In genomic region chr5:150260054-150260386, GRCm38 (mm10) we compare ENCODE assay signal across 10 mouse cellular contexts.
A peak's percentile ranks its signal among the peaks of the same experiment; 100 is the strongest.
DNase-seq lines count a peak whose midpoint lies in the region; ATAC-seq lines count a peak whose summit lies in the region.
"Had no signal": no experiment of that assay in that cellular context is flagged by ENCODE, and none has a peak within 500 bp of the region (broad histone marks: within the 10 kb centered on the region; RNA-seq: fewer than 3 reads in every experiment).

No protein-coding gene starts in this region.

- DNase-seq in heart, postnatal 14 days = no peak
- DNase-seq in embryonic facial prominence, embryonic 11.5 days (ENCODE audit: low spot score) = no peak
- DNase-seq in embryo, embryonic 10.5 days (ENCODE audit: low spot score) = no peak
- DNase-seq in right cerebral cortex, postnatal 10 days (ENCODE audit: low spot score in 2 of 2) = no peak

- H3K4me2 ChIP-seq in heart, embryonic 15.5 days = peak overlapping the region; percentile 95
- H3K4me2 ChIP-seq in embryonic facial prominence, embryonic 11.5 days (ENCODE audit: low read depth, low read length) = peak overlapping the region; percentile 53
- H3K4me2 ChIP-seq in hindbrain, embryonic 16.5 days (ENCODE audit: low read length) = peak overlapping the region; percentile 59
- peak overlapping the region; percentile 70 for H3K4me2 ChIP-seq in midbrain, embryonic 13.5 days (replicated peaks)

- peak overlapping the region; percentile 58 for H3K4me3 ChIP-seq in heart, embryonic 15.5 days
- H3K4me3 ChIP-seq in embryonic facial prominence, embryonic 11.5 days (ENCODE audit: low read depth, low read length) = peak overlapping the region; percentile 35
- peak overlapping the region; percentile 55 for H3K4me3 ChIP-seq in hindbrain, embryonic 16.5 days (ENCODE audit: low read length)
- peak overlapping the region; percentile 49 for H3K4me3 ChIP-seq in midbrain, embryonic 13.5 days (replicated peaks)

- peaks cover 44% of the 10 kb centered on the region for H3K4me1 ChIP-seq in heart, embryonic 15.5 days (replicated peaks)
- no peaks in the 10 kb centered on the region for H3K4me1 ChIP-seq in embryonic facial prominence, embryonic 11.5 days (ENCODE audit: control insufficient read depth, insufficient read depth, low read length)
- H3K4me1 ChIP-seq in hindbrain, embryonic 16.5 days (ENCODE audit: control insufficient read depth, insufficient read depth, low read depth, low read length) = peaks cover 20% of the 10 kb centered on the region
- peaks cover 43% of the 10 kb centered on the region for H3K4me1 ChIP-seq in midbrain, embryonic 13.5 days (replicated peaks)

- ATAC-seq in heart, embryonic 15.5 days (replicated peaks; ENCODE audit: insufficient number of reproducible peaks, insufficient read depth, low FRiP score, low read depth) = no peak
- no peak; the same call in 1 of the 2 replicates for ATAC-seq in embryonic facial prominence, embryonic 11.5 days (replicated peaks; ENCODE audit: insufficient number of reproducible peaks, low FRiP score, low TSS enrichment, low read depth)
- ATAC-seq in hindbrain, embryonic 16.5 days = peak; percentile 70
- no peak; the same call in 1 of the 2 replicates for ATAC-seq in midbrain, embryonic 13.5 days
- no peak; the same call in 1 of the 2 replicates for ATAC-seq in frontal cortex, adult (ENCODE audit: low TSS enrichment)

- H3K27me3 ChIP-seq in heart, embryonic 15.5 days = no peaks in the 10 kb centered on the region
- H3K27me3 ChIP-seq in embryonic facial prominence, embryonic 11.5 days (ENCODE audit: control insufficient read depth, insufficient read depth, low read length) = no peaks in the 10 kb centered on the region
- H3K27me3 ChIP-seq in hindbrain, embryonic 16.5 days (replicated peaks; ENCODE audit: control insufficient read depth, insufficient read depth, low read length) = no peaks in the 10 kb centered on the region
- no peaks in the 10 kb centered on the region for H3K27me3 ChIP-seq in midbrain, embryonic 13.5 days
- H3K27me3 ChIP-seq: CH12.LX had no signal

- no peaks in the 10 kb centered on the region for H3K36me3 ChIP-seq in heart, embryonic 15.5 days
- no peaks in the 10 kb centered on the region for H3K36me3 ChIP-seq in embryonic facial prominence, embryonic 11.5 days (replicated peaks; ENCODE audit: control insufficient read depth, insufficient read depth, low read depth, low read length)
- no peaks in the 10 kb centered on the region for H3K36me3 ChIP-seq in hindbrain, embryonic 16.5 days (ENCODE audit: control insufficient read depth, insufficient read depth, low read length)
- H3K36me3 ChIP-seq in midbrain, embryonic 13.5 days = no peaks in the 10 kb centered on the region

- peak overlapping the region; percentile 80 for H3K27ac ChIP-seq in heart, embryonic 15.5 days
- no peak overlapping the region; the same call in 1 of the 2 replicates for H3K27ac ChIP-seq in embryonic facial prominence, embryonic 11.5 days (replicated peaks; ENCODE audit: low read depth, low read length)
- H3K27ac ChIP-seq in hindbrain, embryonic 16.5 days (ENCODE audit: low read depth, low read length) = peak overlapping the region; percentile 95
- peak overlapping the region; percentile 91 for H3K27ac ChIP-seq in midbrain, embryonic 13.5 days
- H3K27ac ChIP-seq: macrophage had no signal

- 40% methylated on average over 9 of the region's 9 CpGs for WGBS in heart, embryonic 15.5 days
- 25% methylated on average over 9 of the region's 9 CpGs for WGBS in embryonic facial prominence, embryonic 11.5 days
- 26% methylated on average over 9 of the region's 9 CpGs for WGBS in hindbrain, embryonic 16.5 days
- WGBS in midbrain, embryonic 13.5 days = 27% methylated on average over 9 of the region's 9 CpGs

- H3K9ac ChIP-seq in heart, embryonic 15.5 days = peak overlapping the region; percentile 63
- peak overlapping the region; percentile 52; the same call in 1 of the 2 replicates for H3K9ac ChIP-seq in embryonic facial prominence, embryonic 11.5 days (replicated peaks; ENCODE audit: low read length)
- H3K9ac ChIP-seq in hindbrain, embryonic 16.5 days (ENCODE audit: low read depth, low read length) = peak overlapping the region; percentile 77
- H3K9ac ChIP-seq in midbrain, embryonic 13.5 days (replicated peaks) = peak overlapping the region; percentile 82

- H3K9me3 ChIP-seq in heart, embryonic 15.5 days (replicated peaks) = no peaks in the 10 kb centered on the region
- H3K9me3 ChIP-seq in embryonic facial prominence, embryonic 11.5 days (replicated peaks; ENCODE audit: control insufficient read depth, low read length) = no peaks in the 10 kb centered on the region
- no peaks in the 10 kb centered on the region for H3K9me3 ChIP-seq in hindbrain, embryonic 16.5 days (ENCODE audit: control insufficient read depth, low read length)
- no peaks in the 10 kb centered on the region for H3K9me3 ChIP-seq in midbrain, embryonic 13.5 days

- intact Hi-C loops in heart, postnatal 14 days (cut with DNase I) = no loop called here
